Mouse (Mus musculus): ENCODE measurements around the gene Zfp385c.

- TF ChIP-seq POLR2A (IDR thresholded peaks at IDR 0.05; ENCODE audit: borderline replicate concordance, control insufficient read depth, low read depth, low read length) (no peak), CTCF (IDR thresholded peaks at IDR 0.05; ENCODE audit: control insufficient read depth, insufficient read depth, low read length) (peak; percentile 93)
These were observed 22.3 kb upstream of the Zfp385c start for GRCm38 (mm10) chr11:100714534-100714915.

Data from bone marrow, adult 2 months (tissue).